Mouse (Mus musculus): Measurements from ENCODE around the gene Zfp607b. TPM values are rescaled to one million over a fixed set of nuclear protein-coding genes. Genes with fewer than 3 reads are reported as not detected.

The Zfp607b gene
- total RNA-seq, 2 experiments from 2014 or later: 11.8 to 11.9 TPM

DNA sequence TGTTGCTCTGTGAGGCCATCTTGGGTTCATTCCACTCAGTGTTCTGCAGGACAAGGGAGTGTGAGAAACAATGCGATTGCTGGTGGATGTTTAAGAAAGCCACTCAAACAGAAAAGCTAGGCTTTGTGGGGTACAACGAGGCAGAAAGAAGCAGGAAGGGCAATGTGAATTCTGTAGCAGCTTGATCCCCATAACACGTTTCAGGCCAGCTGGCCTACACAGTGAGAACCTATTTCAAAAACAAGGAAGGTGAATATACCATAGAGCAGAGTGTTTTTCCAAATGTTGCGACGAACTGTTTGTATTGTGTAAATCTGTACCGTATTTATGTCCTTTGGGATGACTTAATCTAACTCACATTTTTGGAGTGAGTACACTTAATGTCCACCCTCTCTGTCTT, 43.4 kb downstream of the Zfp607b start:
- DNase-seq (ENCODE audit: extremely low spot score in 1 of 2, low spot score in 2 of 2): no peak
- Histone ChIP-seq H3K4me3 (peak overlapping the region; percentile 59), H3K27ac (peak overlapping the region; percentile 26; the same call in 1 of the 2 replicates)
- no peak for TF ChIP-seq CTCF (IDR thresholded peaks at IDR 0.05)
- intact Hi-C loops (cut with DNase I): loop anchor here (5.0 kb wide), 1 partner anchor 70 kb away; no protein-coding TSS in a partner anchor

DNA sequence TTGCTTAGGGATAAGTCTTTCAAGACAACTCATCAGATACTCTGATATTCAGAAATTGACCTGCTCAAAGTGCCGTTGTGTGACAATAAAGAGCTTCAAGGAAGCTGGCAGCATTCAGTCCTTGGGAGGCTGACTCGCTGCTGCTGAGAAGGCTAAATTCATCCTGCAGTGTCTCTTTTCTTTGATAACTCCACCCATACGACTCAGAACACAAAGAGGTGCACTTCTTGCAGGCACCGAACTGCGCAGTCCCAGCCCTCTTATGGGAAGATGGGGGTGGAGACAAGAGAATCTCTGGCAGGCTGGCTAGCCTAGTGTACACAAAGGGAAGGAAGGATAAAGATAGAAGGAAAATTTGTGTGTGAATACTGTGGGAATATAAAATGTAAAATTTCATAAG, 46.3 kb downstream of the Zfp607b start:
- Histone ChIP-seq H3K4me3 (no peak overlapping the region), H3K27ac (no peak overlapping the region)
- no peak for TF ChIP-seq CTCF (IDR thresholded peaks at IDR 0.05)
- no peak for DNase-seq (ENCODE audit: extremely low spot score in 1 of 2, low spot score in 2 of 2)
- intact Hi-C loops (cut with DNase I): no loop called here

Other genes starting within 250 kb of the Zfp607b start
- 100 to 1,000 TPM; 153 to 162 TPM for gene Sptbn4, start 241.7 kb upstream of the Zfp607b start, total RNA-seq (2021)
- gene Blvrb, start 241.4 kb upstream of the Zfp607b start, total RNA-seq (2021): 10 to 100 TPM; 18.1 to 18.3 TPM
- gene Sertad3, start 215.6 kb upstream of the Zfp607b start, total RNA-seq (2021): 1 to 10 TPM; 3.3 TPM
- 10 to 100 TPM; 18.8 to 21.7 TPM for gene Sertad1, start 202.4 kb upstream of the Zfp607b start, total RNA-seq (2021)
- gene Prx, start 190.0 kb upstream of the Zfp607b start, total RNA-seq (2021): under 1 TPM; 0.47 to 0.50 TPM
- gene Hipk4, start 166.1 kb upstream of the Zfp607b start, total RNA-seq (2021): under 1 TPM in 1 of 2 experiments, not detected in 1; 0.16 TPM
- gene Pld3, start 136.1 kb upstream of the Zfp607b start, total RNA-seq (2021): 100 to 1,000 TPM; 746 to 788 TPM
- gene 2310022A10Rik, start 136.1 kb upstream of the Zfp607b start, total RNA-seq (2021): 10 to 100 TPM; 25.9 to 27.1 TPM
- gene Akt2, start 97.8 kb upstream of the Zfp607b start, total RNA-seq (2021): 100 to 1,000 TPM; 115 to 116 TPM
- 100 to 1,000 TPM in 1 of 2 experiments, 10 to 100 TPM in 1; 99.1 to 101 TPM for gene Ttc9b, start 35.4 kb upstream of the Zfp607b start, total RNA-seq (2021)
- gene Map3k10, start 14.7 kb upstream of the Zfp607b start, total RNA-seq (2021): 100 to 1,000 TPM; 202 to 214 TPM
- 10 to 100 TPM; 31.9 to 35.0 TPM for gene Zfp60, start 42.0 kb downstream of the Zfp607b start, total RNA-seq (2021)
- 1 to 10 TPM; 9.1 to 9.3 TPM for gene Zfp626, start 117.9 kb downstream of the Zfp607b start, total RNA-seq (2021)
- 1 to 10 TPM; 4.1 to 5.0 TPM for gene Zfp59, start 149.3 kb downstream of the Zfp607b start, total RNA-seq (2021)
- gene Zfp607a, start 168.2 kb downstream of the Zfp607b start, total RNA-seq (2021): 1 to 10 TPM; 1.7 to 2.2 TPM
- 10 to 100 TPM; 14.9 to 19.3 TPM for gene Zfp974, start 240.1 kb downstream of the Zfp607b start, total RNA-seq (2021)